Mouse (Mus musculus): ENCODE measurements around the gene Mcrip2.
A peak's percentile ranks its signal among the peaks of the same experiment; 100 is the strongest.

Gene Mcrip2

DNA sequence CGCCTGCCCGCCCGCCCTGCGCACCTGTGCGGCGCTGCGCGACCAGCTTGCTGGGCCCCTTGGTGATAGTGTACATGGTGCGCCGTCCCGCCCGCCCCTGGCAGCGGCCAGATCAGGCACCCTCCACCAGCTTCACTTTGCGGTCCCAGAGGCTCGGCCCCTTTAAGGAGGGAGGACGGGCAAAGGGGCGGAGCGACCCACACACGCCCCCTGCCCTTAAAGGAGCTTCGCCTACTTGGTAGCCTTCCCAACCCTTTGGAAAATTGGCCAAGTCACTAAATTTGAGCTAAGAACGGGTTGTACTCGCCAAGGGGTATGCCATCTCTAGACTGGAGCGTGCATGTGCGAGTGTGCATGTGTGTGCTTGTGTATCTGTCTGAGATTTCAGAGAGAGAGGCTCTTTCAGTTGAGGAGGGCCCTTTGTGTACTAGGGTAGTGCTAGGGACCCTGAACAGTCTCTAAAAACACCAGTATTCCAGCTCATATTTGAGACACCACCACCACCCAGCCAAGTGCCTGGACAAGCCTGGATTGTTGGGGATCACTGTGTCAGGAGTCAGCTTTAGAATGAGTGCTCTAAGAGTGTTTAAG, at the start of gene Mcrip2:
Gene Mcrip2, minus strand, starts transcription at position 164 of the 591 bp plus-strand sequence.
- DNase-seq = peak; percentile 91

DNA sequence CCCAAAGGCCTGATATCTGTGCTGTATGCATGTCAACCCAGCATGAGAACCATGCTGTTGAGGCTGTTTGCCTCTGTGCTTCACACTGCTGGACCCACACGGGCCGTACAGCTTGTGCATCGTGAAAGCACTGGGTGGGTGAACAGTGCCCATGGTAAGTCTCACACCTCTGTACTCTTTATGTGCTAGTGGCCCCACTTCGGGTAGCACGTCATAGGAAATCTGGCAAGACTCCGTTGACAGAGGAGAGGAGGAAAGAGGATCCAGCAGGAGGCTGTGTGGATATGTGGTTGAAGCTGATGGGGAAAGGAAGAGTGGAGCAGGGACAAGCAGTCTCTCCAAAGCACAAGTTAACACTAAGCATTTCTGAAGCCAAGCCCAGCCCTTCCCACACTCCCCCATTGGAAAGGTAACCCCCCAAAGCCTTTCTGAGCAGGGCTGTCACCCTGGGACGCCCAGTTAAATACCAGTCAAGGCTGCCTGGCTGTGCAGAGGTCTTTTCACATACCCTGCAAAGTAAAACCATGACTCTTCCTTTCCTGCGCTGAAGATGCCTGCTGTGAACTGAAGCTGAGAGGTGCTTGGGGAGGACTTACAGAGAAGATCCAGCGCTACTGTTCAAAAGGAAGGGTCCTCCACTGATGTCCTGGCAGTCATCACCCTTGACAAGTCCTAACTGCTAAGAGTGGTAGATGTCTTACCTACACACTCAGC, 49.6 kb upstream of the Mcrip2 start:
- DNase-seq = no peak

DNA sequence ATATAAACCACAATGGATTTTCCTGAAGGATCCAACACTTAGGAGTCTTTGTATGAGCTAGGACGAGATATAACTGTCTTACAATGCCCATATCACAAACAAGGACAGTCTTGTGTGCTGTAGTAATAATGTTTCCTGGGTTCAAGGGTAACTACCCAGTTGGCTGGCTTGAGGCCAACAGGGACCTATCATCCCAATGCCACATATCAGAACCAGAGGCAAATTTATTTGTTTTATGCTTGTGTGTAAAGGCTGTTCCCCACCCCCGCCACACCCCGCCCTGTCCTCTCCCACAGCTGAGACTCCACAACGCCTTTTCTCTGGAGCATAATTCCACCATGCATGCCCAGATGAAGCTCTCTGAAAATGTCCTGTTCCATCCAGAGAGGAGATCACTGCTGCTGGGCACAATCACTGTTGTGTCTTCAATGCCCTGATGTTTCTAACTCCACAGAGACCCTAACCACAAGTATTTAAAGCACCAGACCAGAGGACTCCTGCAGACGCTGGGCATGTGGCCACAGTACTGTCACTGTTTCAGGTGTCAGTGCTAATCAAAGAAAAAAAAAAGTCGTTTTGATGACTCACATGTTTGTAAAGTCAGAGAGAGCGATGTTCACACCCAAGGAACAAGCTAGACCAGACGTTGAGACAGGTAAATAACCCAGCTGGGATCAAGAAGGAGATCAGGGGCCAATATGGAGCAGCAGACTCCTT, 48.5 kb upstream of the Mcrip2 start:
- DNase-seq = no peak

DNA sequence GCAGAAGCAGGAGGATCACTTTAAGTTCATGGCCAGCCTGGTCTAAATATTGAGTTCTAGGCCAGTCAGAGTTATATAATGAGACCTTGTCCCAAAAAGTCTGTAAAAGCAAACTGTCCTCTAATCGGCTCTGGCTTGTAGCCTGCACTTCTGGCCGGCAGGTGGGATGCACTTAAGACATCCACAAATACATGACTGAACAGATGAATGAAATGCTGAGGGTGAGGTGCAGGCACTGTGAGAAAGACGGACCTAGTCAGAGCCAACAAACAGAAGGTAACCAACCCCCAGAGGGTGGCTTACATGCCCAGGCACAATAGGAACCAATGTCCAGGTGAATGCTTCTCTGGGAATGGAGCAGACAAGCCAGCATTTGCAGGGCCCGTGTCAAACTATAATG, 45.7 kb upstream of the Mcrip2 start:
- DNase-seq = no peak

DNA sequence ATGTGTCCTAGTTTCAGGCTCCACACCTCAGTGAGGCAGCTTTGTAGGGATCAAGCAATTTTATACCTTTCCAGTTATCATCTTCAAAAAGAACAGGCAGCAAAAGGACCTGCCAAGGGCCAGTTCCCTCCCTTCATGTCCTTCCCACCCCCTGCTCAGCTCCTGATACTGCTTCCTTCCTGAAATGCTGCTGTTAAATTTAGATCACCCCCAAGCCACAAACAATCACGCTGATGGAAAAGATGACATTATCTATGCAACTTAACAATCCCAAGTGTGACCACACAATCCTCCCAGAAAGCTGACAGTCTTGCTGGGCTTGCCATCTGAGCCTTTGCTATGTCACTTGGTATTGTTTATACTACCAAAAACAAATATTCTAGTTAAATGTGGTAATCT, 45.3 kb upstream of the Mcrip2 start:
- peak; percentile 32 for DNase-seq

DNA sequence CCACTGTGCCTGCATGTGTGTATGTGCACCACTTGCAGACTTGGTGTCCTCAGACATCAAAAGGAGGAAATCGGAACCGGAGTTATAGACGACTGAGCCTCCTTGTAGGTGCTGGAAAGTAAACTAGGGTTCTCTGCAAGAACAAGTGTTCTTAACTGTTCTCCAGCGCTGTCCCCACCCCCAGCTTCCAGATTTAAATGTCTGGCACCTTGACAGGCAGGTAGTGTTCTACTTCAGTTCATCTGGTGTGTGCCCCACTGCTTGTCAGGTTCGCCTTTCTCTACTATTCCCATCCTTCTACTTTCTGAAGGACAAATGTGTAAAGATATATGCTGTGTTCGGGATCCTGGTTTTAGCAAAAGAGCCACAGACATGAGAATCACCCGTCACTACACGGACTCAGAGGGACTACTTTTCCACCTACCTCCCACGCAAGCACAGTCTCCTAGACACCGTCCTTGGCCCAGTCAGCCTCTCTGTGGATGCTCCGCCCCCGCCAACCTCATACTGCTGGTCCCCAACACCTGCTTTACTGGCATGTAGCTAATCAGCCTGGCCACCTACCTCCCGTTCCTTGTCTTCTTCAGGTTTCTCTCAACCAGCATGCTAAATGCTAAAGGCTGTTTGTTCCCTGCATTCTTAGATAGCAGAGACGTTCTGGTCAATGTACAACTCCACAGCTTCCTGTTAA, 44.8 kb upstream of the Mcrip2 start:
- peak; percentile 33 for DNase-seq

DNA sequence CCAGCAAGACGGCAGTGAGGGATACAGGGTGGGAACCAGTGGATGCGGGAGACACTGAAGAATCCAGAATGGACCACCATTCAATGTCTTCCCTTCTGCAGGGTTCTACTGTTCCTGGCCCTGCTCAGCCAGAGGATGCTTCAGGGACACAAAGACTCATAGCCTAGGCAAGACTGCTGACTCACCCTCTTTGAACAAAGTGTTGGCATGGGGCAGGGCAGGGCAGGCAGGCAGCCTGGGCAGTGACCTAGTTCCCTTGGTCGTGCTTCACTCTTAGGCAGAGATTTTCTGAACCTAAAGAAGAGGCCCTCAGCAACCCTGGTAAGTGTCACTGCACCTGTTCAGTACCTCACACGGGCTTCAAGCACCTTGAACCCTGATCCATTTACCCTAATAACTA, 43.3 kb upstream of the Mcrip2 start:
- DNase-seq = peak; percentile 14

DNA sequence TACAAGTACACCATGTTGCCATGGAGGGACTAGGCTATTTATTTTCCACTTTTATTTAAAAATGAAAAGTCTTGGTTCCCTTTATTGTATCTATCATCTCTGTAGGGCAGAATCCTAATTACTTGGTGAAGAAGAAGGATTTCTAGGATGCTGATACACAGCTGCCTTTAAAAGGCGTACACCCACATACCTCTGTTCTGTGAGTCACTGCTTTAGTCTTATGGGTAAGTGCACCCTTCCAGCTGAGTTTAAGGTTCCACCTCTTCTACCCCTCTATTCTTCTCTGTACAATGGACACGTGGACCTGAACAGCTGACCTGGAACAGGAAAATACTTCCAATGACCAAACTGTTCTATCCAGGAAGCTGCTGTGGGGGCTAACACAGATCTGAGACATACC, 39.1 kb upstream of the Mcrip2 start:
- DNase-seq = no peak

DNA sequence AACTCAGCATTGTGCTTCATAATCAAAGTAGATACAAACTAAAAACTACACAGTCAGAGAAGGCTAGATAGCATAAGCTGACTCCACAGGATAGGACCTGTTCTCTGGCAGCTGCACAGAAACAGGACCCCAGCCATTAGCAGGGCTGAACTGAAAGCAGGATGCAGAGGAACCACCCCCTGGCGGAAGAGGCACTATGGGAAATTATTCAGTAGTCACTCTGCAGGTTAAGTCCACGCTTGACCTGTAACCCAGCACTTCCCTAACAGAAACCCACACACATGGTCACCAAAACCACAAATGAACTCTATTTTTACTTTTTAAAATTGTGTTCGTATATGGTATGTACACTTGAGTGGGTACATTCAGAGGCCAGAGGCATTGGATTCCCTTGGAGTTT, 34.5 kb upstream of the Mcrip2 start:
- no peak for DNase-seq

DNA sequence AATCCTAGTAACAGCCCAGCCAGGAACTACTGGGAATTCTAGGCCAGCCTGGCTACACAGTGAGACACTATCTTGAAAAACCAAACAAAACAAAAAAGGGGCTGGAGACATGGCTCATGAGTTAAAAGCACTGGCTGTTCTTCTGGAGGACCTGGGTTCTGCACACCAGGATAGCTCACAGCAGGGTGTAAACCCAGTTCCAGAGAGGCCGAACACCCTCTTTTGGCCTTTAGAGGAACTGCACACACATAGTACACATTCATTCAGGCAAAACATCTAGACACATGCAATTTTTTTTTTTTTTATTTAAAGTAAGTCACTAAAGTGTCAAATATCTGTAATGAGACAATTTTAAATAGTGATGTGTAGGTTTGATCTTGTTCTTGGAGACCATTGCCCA, 31.6 kb upstream of the Mcrip2 start:
- DNase-seq = no peak

DNA sequence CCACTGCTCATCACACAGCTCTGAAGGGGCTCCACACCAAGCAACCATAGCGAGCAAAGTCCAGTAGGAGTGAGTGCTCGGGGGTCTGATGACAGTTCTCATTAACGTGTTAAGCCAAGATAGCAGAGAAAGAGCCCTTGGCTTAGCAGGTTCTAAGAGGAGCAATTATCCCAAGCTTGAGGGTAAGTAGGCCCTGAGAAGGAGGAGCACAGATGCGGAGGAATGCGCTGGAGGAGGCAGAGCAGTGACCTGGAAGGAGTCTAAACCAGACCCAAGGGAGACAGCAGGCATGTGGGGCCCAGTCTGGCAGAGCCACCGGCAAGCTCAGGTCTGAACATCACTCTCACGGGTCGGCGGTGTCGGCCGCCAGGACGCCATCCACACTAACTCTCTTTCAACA, 27.3 kb upstream of the Mcrip2 start:
- DNase-seq = no peak

DNA sequence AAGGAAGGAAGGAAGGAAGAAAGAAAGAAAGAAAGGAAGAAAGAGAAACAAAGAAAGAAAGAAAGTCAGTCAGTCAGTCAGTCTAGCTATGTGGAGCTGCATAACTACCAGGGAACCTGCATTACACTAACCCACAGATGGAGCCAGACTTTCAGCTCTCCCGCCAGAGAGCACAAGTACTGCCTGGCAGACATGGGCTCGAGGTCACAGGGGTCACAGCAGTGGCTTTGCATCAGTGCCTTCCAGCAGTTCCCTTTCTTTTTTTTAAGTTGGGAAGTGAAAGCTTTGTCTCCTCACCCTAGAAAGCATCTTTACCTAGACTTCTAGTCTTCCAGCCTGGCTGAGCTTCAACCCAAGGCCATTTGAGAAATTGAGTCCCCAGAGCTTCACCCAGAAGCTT, 26.9 kb upstream of the Mcrip2 start:
- DNase-seq = no peak

DNA sequence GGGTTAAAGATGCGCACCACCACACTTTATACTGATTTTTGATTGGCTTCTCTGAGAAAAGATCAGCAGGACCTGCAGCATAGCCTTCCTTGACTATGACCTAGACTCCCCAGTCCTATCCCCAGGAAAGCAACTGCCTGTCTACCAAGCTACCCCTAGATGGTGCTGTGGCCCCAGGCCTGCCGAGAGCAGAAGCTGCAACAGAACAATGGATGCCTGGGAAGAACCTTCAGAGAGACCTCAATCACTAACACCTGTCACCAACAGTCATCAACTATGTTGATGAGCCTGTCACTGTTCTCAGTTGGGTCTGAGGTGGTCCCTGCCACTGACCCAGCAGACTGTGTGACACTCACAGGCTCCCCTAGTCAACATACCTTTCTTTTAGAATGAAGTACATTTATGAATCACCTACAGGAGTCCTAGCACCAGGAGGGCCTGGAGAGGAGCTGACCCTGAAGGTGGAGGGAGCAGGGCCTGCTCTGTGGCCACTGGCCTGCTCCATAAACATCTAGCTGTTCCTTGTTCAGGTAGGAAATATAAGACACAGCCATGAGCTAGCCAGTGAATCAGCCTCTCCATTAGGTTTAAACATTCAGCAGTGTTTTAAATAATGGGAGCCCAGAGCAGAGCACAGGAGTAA, 25.5 kb upstream of the Mcrip2 start:
- peak; percentile 81 for DNase-seq

DNA sequence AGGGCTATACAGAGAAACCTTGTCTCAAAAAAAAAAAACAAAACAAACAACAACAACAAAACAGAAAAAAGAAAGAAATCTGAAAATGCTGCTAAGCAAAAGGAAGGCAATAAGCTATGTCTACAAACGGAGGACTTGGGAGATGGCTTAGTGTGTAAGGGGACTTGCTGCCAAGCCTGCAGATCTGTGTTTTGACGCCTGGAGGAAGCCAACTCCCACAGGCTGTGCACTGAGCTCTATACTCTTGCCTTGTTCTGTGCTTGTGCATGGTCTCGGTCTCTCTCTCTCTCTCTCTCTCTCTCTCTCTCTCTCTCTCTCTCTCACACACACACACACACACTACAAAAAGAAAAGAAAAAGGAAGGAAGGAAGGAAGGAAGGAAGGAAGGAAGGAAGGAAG, 20.3 kb upstream of the Mcrip2 start:
- no peak for DNase-seq

DNA sequence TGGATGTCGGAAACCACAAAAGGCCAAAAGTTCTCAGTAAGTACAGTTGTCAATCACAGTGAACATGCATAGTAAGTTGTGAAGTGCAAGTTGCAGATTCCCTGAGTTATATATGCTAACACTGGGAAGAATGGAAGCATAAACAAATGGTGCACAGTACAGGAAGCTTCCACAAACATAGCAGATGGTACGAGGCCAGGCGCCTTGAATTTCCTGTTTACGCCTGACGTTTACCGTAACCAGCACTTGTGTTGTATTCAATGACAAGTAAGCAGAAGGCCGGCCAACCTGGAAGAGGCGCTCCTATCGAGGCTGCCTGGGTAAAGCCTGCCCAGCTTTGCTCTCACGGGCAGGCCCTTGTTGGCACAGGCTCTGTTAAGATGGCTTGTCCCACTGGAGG, 18.9 kb upstream of the Mcrip2 start:
- DNase-seq = peak; percentile 68

DNA sequence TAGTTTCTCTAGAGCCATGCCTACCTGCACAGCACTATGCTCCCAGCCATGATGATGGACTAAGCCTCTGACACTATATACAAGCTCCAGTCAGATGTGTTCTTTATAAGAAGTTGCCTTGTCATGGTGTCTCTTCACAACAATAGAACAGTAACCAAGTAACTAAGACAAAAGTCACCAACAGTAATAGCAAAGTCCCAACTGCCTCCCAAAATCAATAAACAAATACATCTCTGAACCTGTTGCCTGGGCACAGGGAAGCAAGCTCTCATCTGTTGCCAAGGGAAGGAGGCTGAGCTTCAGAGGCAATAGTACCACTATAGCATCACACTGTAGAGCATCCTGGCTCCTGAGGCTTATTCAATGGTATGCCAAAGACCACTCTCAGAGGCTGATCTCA, 18.2 kb upstream of the Mcrip2 start:
- no peak for DNase-seq

DNA sequence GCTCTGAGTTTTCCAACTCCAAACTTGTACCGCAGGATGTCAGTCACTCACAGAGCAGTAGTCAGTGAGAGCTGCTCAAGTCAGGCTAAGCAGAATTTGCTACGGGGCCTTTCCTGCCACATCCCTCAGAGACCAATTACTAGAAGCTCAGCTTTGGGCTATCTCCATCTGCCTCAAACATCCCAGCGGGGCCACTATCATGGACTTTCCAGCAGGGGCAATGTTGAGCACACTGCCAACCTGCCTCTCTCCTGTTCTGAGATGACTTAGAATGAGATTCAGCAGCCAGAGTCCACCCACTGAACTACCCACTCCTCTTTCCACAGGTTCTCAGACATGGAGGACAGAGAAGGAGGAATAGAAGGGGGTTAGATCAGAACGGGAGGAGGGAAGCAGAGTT, 17.1 kb upstream of the Mcrip2 start:
- DNase-seq = no peak

DNA sequence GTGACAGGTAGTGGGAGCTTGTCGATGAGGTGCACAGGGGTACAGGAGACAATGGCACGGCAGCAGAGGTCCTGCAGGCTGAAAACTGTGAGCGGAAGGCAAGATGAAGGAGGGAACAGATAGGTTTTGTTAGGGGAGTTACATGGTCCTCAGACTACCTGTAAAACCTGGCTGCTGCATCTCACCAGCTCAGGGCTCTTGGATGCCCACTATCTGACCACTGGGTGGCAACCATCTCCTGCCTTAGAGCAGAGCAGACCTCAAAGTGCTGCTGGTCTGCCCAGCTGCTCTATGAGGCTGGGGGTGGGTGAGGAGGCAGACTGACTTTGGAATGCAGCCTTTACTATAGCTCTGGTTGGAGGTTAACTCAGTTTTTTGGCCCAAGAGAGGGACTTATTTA, 15.3 kb upstream of the Mcrip2 start:
- DNase-seq = no peak

DNA sequence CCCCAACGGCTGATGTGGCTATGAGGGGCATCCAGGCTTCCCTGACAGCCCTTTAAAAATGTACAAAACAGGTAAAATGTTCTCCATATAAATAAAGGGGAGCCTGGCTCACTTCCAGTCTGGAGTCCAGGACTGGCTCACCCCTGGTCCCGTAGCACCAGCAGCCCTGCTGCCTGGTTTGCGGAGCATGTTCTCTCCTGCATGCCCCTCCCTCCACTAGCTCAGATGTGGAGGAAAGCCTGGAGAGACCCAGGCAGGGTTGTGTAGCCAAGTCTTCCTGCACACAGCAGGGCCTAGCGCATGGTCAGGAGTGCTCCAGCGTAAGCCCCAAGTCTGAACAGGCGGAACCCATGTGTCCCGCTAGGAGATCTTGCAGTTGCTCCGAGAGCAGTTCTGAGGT, 14.7 kb upstream of the Mcrip2 start:
- no peak for DNase-seq

DNA sequence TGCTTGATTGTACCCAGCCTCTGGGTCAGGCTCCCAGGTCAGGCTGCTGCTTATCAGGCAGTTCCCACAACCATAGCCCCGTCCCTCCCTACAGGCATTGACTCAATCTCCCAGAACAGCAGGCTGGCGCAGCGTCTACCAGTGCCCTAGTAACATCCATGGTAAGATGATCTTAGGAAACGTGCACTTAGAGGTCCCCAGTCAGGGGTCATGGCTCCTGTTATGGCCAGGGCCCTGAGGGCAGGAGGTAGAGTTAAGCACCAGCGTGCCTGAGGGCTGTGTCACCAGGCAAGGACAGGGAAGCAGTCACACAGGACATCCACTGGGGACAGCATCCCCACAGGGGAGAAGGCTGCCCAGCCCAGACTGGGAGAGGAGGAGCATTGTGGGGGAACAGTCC, 13.7 kb upstream of the Mcrip2 start:
- no peak for DNase-seq

DNA sequence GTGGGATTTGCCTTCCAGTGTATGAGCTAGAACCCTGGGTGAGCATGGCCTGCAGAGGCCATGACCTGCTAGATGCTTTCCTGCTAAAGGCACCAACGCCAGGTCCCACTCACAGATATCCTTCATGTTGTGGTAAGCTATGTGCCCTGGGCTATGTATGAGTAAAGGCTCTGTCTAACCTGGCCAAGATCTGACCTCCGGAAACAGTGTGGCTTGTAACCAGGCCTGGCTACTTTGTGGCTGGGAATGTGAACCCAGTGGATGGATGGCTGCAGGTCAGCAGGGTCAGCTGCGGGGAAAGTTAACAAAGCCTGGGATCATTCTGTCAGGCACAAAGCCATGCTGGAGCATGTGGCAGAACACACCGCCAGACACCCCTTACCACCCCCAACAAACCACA, 13.1 kb upstream of the Mcrip2 start:
- no peak for DNase-seq

DNA sequence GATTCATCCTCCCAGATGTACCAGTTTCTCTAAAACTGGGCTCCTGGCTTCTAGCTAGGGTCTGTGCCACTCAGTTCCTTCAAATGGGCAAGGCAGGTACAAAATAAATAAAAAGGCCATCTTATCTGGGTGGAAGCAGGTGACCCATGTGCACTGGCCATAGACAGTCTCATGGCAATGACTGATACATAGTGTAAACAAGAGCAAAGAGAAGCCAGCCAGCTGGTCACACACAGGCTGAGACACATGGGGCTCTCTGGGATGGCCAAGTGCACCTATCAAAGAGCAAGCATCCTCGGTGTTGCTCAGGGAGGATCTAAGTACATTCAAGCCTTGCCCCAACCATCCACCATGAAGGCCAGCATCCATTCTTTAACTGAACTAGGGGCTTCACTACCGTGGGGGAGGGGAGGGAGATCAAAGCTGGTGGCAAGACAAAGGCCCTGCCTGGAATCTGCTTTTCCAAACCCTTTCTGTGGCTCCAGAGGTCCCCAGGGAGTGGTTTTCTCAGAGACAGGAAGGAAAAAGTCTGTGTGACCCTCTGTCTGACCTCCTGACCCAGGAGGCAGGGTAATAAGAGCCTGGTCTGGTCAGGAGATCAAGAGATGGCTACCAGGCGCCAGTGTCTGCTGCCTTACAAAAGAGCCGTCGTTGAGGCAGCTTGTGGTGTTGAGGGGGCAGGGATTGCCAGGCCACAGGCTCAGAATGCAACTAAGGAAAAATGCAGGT, 12.5 kb upstream of the Mcrip2 start:
- no peak for DNase-seq

Measured in lung, postnatal 10 days (tissue).